Mouse (Mus musculus) retina, adult 2 months (tissue): Measurements from ENCODE around the gene Vav1.
"Not testable (repeated sequence)": the region's sequence is repeated elsewhere in the genome, so short reads cannot be mapped to it uniquely, and the experiment has no call there.

Experiments
- DNase-seq: peaks from one replicate; pipeline ENCODE4 v3.0.0-alpha.2; 2012; ENCODE audit warnings: low read depth, low spot score

Gene Vav1

DNA sequence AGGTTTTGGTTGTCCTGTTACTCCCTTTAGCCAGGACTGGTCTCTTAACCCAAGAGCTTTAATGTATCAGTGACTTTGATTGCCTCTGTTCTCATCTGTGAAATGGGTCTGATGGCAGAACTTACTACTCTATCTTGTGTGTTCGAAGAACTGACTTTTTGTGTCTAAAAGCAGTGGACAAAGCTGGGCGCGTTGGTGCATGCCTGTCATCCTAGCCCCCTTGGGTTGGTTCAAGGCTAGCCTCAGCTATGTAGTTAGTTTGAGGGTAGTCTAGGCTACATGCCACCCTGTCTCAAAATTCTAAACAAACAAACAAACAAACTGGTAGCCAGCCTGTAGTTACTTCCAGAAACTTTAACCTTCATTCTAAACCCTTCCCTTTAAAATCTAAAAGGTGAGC lies 27.5 kb upstream of the Vav1 start:
- no peak for DNase-seq

GRCm38 (mm10) chr17:57253306-57253705 lies 25.6 kb upstream of the Vav1 start:
- DNase-seq, result no peak

GRCm38 (mm10) chr17:57255354-57255753 lies 23.5 kb upstream of the Vav1 start:
- no peak for DNase-seq

DNA sequence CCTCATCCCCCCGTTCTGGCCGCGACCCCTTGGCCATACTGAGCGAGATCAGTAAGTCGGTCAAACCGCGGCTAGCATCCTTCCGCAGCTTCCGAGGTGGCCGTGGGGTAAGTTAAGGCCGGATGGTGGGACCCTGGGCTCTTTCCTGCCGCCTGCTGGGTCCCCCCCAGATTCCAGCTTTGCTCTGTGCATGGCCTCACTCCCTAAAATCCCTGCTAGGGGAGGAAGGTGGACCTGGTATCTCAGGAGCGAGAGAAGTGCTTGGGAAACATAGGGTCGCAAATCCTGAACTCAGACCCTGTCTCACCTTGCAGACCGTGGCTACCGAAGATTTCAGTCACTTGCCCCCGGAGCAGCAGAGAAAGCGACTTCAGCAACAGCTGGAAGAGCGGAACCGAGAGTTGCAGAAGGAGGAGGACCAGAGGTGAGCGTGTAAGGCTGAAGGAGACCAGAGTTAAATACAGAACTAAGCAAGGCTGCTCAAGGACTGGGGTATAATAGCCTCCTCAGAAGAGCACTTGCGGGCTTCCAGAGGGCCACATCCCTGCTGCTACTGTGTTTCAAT lies 21.9 kb upstream of the Vav1 start:
- DNase-seq, result no peak

- DNase-seq, result no peak
Measured at GRCm38 (mm10) chr17:57258191-57258590, 20.7 kb upstream of the Vav1 start.

DNA sequence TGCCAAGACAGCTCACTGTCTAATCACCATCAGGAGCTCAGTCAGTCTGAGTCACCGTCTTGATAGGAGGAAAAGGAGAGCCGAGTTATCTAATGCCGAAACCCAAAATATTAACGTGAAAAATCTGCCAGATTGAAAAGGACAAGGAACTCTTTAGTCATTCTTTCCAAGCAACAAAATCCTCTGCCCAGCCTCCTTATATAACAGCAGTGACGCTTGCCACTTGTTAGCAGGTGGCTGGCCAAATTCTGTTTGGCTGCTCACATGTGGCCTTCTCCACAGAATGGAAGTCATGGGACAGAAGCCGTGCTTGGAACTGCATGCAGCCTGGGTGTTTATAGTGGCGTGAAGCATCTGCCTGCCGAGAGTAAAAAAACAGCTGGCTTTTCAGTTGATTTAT lies 19.2 kb upstream of the Vav1 start:
- no peak for DNase-seq

GRCm38 (mm10) chr17:57260351-57260750 lies 18.5 kb upstream of the Vav1 start:
- DNase-seq, result no peak

DNA sequence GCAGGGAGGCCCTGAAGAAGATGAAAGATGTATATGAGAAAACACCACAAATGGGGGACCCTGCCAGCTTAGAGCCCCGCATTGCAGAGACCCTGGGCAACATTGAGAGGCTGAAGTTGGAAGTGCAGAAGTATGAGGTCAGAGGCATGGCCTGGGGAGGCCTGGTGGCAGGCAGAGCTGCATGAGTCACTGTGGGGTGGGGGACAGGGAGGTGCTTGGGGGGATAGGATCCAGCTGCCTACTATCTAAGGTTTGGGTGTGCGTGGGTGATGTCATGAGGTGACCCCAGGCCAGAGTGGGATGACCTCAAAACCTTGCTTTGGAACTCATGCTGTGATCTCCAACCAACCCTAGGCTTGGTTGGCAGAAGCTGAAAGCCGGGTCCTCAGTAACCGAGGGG lies 17.6 kb upstream of the Vav1 start:
- no peak for DNase-seq

GRCm38 (mm10) chr17:57261796-57262195 lies 17.1 kb upstream of the Vav1 start:
- no peak for DNase-seq

GRCm38 (mm10) chr17:57262901-57263550 lies 15.9 kb upstream of the Vav1 start:
- no peak for DNase-seq

DNA sequence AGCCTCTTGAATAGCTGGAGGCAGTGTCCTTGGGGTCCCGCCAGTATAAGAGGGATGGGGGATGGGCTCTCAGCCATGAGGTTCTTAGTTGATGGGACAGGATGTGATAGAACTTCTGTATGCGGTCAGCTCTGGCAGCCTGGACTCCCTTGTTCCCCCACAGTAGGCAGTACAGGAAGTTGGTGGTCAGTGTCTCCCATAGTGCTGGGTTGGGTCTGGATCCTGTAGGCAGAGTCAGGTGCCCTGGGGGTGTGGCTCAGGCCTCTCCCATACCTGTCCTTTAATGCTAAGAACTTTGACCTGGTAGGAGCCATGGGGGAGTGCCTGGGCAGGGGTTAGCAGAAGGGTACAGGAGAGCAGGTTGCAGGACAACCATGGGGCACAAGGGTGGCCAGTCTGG lies 14.7 kb upstream of the Vav1 start:
- no peak for DNase-seq

GRCm38 (mm10) chr17:57264972-57265945 lies 13.6 kb upstream of the Vav1 start:
- no peak for DNase-seq

GRCm38 (mm10) chr17:57267556-57268126 lies 11.3 kb upstream of the Vav1 start:
- no peak for DNase-seq

DNA sequence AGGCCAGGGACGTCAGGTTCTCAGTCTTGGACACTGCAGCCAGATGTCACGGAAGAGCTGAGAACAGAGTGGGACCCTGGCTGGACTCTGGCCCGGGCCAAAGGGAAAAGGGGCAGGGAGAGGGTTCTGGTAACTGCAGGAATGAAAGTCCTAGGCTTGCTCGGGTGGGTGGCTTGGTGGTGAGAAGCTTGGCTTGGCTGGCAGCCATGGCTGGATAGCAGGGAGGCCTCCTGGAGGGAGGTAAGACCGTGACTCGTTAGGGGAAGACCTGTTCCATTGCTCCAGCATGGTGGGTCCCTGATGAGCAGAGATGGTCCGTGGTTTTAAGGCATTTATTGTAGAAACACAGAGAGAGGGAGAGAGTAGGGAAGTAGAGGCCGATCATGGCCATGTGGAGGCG lies 7.6 kb upstream of the Vav1 start:
- DNase-seq, result no peak

GRCm38 (mm10) chr17:57273846-57274245 lies 5.1 kb upstream of the Vav1 start:
- DNase-seq, result no peak

GRCm38 (mm10) chr17:57274686-57275085 lies 4.2 kb upstream of the Vav1 start:
- no peak for DNase-seq

DNA sequence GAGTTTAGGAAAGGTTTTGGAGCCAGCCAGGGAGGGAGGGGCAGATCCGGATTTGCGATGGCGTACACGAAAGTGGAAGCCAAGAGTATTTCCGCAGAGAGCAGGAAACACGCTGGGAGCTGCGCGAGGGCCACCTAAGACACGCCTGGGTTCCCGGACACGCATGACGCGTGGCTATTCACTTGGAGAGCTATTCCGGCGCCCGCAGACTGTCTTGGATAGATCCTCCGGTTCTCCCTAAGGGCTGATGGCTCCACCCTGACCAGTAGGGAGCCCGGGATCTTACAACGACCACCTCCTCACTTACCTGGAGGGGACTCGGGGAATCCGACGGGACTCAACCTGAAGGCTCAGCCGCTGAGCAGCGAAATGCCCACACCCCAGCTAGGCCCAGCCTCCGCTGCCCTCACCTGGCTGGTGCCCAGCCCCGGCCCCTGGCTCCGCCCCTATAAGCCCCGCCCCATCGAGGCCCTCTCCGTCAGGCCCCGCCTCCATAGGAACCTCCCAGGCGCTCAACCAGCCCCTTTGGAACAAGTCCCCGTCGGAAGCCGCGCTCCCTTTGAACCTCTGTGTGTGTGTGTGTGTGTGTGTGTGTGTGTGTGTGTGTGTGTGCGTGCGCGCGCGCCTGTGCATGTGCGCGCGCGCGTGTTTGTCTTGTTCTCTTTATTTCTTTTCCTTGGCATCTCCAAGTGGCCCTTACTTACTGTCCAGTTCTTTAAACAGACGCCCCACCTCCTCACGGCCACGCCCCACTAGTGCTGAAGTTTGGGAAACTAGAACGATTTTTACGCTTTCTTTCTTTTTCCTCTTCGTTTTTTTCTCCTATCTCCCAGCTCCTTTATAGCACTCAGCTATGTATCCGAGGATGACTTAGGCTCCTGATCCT lies 3.5 kb upstream of the Vav1 start:
- DNase-seq, result peak; percentile 71

- no peak for DNase-seq
Measured at GRCm38 (mm10) chr17:57275997-57276351, 2.9 kb upstream of the Vav1 start.

DNA sequence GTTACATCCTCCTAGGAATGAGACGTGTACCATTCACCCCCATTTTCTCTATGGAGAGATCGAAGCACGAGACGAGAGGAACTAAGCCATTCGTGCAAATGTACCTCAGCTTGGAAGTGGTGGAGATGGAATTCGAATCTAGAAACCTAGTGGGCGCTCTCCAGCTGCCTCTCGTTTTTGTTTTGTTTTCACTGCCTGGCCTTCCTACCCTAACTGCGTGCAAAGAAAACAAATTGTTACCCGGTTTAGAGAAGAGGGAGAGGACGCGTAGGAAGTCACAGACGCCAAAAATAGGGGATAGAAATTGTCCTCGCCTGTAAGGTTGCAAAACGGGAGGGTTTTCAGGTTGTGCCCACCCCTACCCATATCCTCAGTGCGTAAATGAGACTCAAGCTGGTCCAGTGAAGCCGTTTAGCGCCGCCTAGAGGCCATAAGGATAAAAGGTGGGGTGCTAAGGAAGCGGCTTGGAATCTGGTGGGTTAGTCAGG lies 2.2 kb upstream of the Vav1 start:
- peak; percentile 75 for DNase-seq

GRCm38 (mm10) chr17:57277598-57278261 lies 1.2 kb upstream of the Vav1 start:
- not testable (repeated sequence) for DNase-seq

GRCm38 (mm10) chr17:57278537-57278936 lies 363 bp upstream of the Vav1 start:
- no peak for DNase-seq
